Mouse (Mus musculus): ENCODE data around the gene Rcbtb2.

DNA sequence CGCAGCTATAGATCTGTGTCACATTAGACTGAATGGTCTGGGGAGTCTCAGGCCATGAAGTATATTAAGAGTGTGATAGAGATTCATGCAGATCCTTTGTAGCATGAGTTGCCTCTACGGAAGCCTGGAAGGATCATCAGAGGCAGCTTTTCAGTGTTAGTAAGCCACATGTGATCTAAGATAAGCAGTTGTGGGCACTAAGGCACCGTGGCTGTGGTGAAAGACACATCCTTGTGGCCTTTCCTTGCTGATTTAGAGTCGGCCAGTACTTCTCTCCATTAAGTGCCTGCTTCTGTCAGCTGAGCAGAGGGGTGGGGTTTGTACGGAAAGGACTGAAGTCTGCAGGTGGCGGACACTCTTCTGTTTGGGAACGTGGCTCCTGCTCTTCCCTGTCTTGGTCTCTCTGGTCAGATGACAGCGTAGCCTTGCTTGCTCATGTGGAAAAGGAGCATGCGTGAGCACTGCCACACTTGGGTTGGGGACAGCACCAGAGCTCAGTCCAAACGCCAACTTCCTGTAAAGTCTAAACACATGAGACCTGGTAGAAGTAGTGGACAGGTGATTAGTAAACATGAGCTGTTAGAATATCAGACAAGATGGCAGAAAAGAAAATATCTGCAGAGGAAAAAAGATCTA lies 40.6 kb downstream of the Rcbtb2 start:
- TF ChIP-seq CTCF (IDR thresholded peaks at IDR 0.05; ENCODE audit: insufficient read depth, low read length) (no peak), POLR2A (IDR thresholded peaks at IDR 0.05; ENCODE audit: borderline replicate concordance, extremely low read depth, low read depth, low read length) (no peak)
